Mouse (Mus musculus) lung, postnatal 36 days (tissue): ENCODE measurements at regions not wholly inside any gene's neighbourhood (a gene's known extent, or its start where the extent isn't known, plus 50 kb on each side); places are given as distances from the start of the nearest gene placed in this dataset.
"Not testable (repeated sequence)": the region's sequence is repeated elsewhere in the genome, so short reads cannot be mapped to it uniquely, and the experiment has no call there.

ENCODE experiments used
- DNase-seq: peaks from one replicate; pipeline ENCODE4 v3.0.0; 2022; ENCODE audit warnings: mixed read lengths

DNA sequence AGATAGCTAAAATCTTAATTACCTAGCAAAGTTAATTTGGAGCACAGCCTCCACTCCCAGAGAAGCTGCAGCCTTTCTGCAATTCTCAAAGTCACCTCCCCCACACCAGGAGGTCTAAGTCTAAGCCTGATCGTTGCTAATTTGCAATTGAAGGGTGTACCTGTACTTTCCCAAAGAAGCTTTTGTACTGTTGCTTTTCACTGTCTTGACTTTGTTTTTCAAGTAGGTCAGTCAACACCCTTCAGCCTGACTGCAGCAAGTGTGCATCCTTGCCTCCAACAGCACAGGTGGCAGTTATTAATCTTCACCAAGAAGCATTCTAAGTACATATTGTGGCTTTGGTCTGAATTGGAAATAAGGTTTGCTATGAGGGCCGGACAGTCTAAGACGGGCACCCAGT, 91.7 kb upstream of the Slc22a30 start:
- DNase-seq, result not testable (repeated sequence)

DNA sequence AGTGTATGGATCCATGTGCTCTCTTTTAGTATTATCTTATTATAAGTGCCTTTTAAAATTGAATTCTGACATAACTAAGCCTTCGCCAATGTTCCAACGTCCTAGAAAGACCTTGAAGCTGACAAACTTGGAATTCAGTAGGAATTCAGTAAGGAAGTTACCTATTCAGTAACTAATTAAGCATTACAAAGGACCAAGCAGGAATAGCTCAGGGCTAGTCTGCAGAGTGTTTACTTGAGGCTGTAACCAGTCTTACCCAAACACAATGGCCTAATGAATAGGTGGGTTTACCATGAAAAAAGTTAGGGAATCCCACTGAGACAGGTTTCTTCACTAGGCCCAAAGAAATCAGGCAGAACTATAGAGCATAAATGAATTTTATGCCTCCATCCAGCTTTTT, 92.6 kb upstream of the Slc22a30 start:
- DNase-seq, result not testable (repeated sequence)

DNA sequence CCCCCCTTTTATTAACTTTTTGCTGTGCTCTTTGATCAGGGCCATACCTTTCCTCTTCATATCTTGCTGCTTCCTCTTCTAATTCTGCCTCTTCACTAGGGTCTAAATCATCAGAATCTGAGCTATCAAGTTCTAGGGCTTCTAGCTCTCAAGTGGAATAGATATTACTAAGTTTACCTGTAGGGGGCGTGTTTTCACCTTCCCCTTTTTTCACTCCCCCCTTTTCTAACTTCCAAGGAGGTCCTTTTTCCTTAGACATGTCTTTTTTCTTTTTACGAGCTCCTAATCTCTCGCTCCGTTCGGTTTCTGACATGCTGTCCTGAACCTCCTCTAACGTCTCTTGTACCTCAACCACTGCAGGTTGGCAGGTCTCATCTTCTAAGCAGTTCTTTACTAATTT, 73.3 kb upstream of the Slc22a8 start:
- DNase-seq, result peak; percentile 4

DNA sequence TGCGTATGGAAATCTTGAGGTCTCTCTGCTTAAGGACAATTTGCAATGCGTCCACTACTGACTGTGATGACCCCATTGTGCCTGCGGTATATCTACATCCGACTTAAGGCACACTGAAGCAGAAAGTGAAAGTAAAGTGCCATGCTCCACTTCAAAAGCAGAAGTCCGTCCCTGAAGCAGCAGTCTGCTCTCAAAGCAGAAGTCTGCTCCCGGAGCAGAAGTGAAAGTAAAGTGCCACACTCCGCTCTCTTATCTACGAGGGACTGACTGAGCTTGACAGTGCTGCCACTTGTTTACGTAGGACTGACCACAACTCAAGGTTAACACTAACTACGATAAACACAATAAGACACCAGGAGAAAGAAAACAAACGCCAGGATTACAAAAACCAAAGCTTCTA, 72.8 kb upstream of the Slc22a8 start:
- DNase-seq, result peak; percentile 81

DNA sequence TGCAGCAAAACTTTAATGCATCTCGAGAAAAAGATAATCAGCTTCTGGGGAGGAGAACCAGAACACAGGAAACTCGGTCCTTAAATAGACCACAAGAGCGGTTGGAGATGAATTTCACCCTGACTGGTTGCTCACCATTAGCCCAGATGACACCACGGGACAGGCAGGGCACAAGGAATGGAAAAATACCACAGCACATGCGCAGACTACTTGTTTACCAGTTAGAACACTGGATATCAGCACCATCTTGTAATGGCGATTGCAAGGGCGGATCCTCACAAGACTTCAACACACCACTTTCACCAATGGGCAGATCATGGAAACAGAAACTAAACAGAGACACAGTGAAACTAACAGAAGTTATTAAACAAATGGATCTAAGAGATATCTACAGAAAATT, 72.1 kb upstream of the Slc22a8 start:
- DNase-seq, result peak; percentile 53

DNA sequence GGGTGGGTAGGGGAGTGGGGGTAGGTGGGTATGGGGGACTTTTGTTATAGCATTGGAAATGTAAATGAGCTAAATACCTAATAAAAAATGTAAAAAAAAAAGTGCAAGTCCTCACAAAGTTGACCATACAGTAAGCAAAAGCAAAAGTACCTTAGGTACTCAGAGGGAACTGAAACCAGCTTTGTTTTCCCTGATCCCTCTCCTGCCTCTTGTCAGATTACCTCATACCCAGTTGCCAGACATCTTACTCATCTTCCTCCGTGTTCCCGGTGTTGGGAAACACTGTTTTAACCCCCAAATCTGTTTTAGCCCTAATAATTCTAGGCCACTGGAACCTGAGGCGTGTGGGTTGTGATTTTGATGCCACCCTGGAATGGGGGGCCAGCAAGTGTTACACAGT, 56.5 kb upstream of the Slc22a8 start:
- peak; percentile 5 for DNase-seq

DNA sequence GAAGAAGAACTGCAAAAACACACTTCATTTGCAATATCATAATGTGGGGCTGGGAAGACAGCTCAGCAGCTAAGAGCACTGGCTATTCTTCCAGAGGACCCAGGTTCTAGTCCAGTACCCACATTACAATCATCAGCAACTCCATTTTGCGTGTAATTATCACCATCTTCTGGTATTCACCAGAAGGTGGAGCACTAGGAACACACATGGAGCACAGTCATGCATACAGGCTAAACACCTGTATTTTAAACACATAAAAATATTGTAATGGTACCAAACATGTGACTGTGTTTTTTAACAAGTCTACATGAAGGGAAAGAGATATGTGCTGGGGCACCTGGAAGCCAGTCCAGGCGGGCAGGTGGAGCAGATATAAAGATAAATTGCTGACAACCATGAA, 55.0 kb upstream of the Slc22a8 start:
- no peak for DNase-seq
